Mouse (Mus musculus): ENCODE measurements at regions not wholly inside any gene's neighbourhood (a gene's known extent, or its start where the extent isn't known, plus 50 kb on each side); places are given as distances from the start of the nearest gene placed in this dataset.
A peak's percentile ranks its signal among the peaks of the same experiment; 100 is the strongest.

DNA sequence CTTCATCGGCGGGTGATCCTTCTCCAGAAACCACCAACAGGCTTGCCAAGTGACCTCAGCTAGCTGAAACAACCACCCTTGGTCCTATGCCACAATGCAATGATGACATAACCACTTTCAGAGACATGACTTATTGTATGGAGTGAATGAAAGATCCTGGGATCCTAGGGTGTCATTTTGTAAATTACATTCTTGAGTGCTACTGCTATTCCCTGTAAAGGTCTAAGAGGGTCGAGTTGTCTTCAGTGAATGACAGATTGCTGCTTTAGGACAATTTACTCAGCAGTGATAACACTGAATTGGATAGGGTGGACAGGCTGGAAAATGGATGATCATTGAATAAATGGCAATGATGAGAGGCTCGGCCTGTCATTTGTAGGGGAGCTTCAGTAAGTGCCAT is 692.4 kb downstream of the Gm9008 start:
- peak; percentile 11 for DNase-seq (ENCODE audit: low spot score)

DNA sequence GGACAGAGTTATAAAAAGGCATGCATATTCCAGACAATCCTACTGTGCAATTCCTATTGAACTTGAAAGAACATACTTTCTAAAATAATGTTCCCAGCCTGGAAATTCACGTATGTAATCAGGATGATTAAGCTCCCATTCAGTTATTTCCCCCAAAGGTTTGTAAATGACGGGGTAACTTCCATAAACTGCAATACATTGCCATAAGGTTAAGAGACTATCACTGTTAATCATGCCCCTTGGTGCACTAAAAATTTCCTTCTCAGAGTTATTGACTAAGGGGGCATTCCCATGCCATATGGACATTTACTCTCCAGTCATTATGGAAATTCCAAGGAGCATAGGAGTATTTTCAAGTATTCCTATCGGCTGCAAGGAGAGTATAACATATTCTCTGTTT is 697.6 kb downstream of the Gm9008 start:
- no peak for DNase-seq (ENCODE audit: low spot score)

GRCm38 (mm10) chr6:75799546-75799945 is 698.0 kb downstream of the Gm9008 start:
- no peak for DNase-seq (ENCODE audit: low spot score)

- DNase-seq (ENCODE audit: low spot score), result no peak
Observed at GRCm38 (mm10) chr6:75782680-75783079, 714.9 kb downstream of the Gm9008 start.

- no peak for DNase-seq (ENCODE audit: low spot score)
Observed at GRCm38 (mm10) chr6:75763041-75763440, 734.5 kb downstream of the Gm9008 start.

GRCm38 (mm10) chr6:75756184-75756583 is 741.4 kb downstream of the Gm9008 start:
- DNase-seq (ENCODE audit: low spot score), result no peak
